Mouse (Mus musculus) C2C12 (cell line): Measurements from ENCODE around the gene Kcnmb1.

ENCODE experiments used
- CEBPB ChIP-seq: IDR thresholded peaks from one replicate; pipeline ENCODE4 v1.6.1; 2011; ENCODE audit warnings: low read depth, mild to moderate bottlenecking, control low read depth, moderate library complexity
- CTCF ChIP-seq: IDR thresholded peaks from one replicate; pipeline ENCODE4 v1.5.1; 2011; ENCODE audit not compliant: control insufficient read depth, insufficient read depth, insufficient read length

GRCm38 (mm10) chr11:33914216-33914615 lies 48.6 kb upstream of the Kcnmb1 start:
- TF ChIP-seq CTCF (no peak), CEBPB (no peak)
